Mouse (Mus musculus): ENCODE data around the gene Clstn1.

DNA sequence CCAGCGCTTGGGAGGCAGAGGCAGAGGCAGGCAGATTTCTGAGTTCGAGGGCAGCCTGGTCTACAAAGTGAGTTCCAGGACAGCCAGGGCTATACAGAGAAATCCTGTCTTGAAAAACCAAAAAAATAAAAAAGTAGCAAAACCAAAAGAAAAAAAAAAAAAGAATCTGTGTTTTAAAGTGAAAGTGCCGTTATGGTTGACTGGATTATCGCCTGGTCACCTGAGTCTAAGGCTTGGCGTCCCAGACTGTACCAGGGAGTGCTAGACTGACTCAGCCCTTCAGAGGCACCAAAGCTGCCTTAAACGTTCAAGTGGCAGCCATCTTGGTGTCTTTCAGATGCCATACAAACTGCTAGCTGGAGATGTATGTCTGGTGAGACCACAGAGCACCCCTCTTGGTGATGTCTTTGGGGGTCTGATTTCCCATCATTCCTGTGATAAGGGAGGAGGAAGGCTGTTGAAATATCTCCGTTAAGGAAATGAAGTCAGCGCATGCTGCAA, 49.7 kb downstream of the Clstn1 start:
- TF ChIP-seq CTCF (IDR thresholded peaks at IDR 0.05; ENCODE audit: extremely low read depth, insufficient read depth, insufficient read length, insufficient replicate concordance) (no peak), POLR2A (IDR thresholded peaks at IDR 0.05; ENCODE audit: low read depth, low read length) (no peak)
